Mouse (Mus musculus) thymus, postnatal 14 days (tissue): ENCODE measurements around the gene Slc7a10.

Experiments
- DNase-seq: peaks from one replicate; pipeline ENCODE4 v3.0.0; 2021

Slc7a10 gene

DNA sequence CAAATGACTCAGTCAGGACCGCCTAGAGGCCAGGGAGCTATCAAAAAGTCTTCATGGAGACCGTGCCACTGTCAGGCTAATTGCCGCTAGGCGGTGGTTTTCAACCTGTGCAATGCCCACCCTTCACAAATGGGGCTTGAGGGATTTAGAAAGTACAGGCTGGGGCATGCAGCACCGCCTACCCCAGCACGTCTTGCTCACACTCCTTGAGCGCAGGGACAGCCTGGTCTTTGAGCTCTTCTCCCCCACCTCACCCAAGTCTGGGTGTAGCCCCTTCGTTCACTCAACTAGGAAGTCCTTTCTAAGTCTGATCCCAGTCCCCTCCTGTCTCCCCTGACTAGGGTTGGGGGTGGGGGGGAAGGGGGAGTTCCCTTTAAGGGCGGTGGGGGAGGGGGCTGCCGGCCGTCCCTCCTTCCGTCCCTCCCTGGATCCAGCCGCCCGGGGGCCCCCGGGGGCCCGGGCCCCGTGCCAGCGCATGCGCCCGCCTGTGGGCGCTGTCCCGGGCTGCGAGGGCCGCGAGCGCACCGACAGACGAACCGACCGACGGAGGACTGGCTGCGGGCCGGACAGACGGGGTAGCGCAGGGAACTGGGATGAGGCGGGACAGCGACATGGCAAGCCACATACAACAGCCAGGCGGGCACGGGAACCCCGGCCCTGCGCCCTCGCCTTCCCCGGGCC, at the start of gene Slc7a10:
TSS of gene Slc7a10 (plus strand) at position 497 of the 681 bp plus-strand sequence.
- no peak for DNase-seq

DNA sequence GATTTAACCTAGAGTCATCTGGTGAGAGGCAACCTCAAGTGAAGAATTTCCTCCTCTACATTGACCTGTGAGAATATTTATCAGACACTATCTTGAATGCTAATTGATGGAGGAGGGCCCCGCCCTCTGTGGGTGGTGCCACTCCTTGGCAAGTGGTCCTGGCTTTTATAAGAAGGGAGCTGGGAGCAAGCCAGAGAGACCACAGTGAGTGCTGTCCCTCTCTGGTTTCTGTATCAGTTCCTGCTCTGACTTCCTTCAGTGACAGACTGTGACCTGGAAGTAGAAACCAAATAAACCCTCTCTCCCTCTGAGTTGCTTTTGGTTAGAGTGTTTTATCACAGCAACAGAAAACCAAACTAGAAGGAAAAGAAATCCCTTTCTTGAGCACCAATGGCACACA, 48.7 kb upstream of the Slc7a10 start:
- DNase-seq: no peak

- no peak for DNase-seq
These were observed 47.7 kb upstream of the Slc7a10 start for GRCm38 (mm10) chr7:35138481-35138880.

DNA sequence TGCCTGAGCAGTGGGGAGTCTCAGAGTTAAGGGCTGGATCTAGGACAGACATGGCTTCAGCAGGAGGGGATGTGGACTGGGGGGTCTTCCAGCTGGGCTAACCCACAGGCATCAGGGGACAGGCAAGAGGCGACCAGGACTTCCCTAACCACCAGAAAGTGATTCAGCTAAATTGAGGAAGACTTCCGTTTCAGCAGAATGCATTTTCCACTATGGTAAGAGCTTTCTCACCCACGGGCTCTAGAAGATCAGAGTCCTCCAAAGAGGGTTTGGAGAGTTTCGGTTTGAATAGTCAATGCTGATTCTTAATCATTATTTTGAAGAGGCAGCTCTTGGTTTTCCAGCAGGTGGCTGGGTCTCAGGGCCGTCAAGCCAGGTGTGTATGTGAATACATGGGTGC, 46.3 kb upstream of the Slc7a10 start:
- DNase-seq: no peak

GRCm38 (mm10) chr7:35141519-35141918, 44.7 kb upstream of the Slc7a10 start:
- no peak for DNase-seq

GRCm38 (mm10) chr7:35142522-35142921, 43.7 kb upstream of the Slc7a10 start:
- no peak for DNase-seq

- DNase-seq: no peak
These were observed 42.1 kb upstream of the Slc7a10 start for GRCm38 (mm10) chr7:35143864-35144618.

DNA sequence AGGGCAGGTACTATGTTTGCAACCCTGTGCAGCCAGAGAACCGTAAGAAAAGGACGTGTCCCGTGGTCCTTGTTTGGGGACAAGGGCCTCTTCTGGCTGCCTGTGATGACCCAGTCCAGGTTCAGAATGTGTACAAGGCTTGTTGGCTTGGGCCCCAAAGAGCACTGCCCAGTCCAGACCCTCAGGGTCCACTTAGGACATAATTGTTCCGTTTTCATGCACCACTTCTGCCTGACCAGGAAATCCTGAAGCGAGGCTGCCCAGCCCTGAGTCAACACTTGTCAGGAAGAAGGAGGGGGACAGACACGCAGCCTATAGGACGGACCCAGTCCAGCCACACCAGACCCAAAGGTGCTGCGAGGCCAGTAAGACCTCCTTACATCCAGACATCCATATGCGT, 41.1 kb upstream of the Slc7a10 start:
- DNase-seq: no peak

DNA sequence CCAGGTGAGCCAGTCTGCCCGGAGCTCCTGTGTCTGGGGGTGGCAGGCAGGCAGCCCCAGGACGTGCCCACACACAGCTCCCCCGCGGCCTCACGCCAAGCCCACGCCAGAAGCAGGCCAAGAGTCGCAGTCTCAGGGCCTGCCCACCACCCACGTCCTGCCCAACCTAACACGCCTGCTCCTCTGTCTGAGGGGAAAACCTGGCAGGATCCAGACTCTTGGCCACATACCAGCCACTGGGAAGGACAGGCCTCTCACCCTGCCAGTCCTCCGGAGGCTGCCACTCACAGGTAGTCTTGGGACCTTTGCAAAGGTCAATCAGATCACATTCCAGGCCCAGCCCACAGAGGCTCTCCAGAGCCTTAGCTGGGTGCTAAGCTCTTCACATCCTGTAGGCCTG, 39.9 kb upstream of the Slc7a10 start:
- DNase-seq: no peak

DNA sequence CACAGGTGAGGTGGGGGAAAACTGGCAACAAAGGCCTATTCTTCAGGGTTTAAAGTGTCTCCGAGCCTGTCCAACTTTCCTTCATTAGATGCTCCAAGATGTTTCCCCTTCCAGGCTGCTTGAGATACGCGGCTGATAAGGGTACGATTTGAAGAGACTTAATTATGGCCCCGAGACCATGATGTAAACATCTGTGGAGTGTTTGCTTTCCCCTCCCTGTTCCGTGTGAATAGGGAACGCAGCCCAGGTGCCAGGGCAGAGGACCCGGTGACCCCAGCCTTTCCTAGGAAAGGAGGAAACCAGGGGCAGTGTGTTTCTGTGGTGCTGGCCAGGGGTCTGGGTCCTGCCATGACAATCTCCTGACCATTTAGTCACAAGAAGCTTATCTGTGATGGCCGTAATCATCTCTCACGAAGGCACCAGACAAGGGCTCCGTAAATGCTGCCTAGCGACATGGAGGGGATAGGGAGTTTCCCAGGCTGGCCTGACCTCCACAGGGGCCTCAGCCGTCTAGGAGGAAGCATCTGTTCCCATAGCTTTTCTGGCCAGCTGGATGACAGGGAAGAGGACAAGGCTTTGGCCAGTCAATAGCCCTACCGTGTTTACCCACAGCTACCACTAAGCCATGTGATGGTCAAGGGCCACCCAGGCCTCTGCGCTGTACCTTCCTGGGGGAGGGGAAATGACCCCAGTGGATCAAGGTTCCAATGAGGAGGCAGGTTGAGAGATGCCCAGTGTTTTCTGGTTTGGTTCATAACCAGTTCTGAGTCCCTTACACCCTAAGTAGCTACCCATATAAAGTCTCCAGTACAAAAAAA, 36.4 kb upstream of the Slc7a10 start:
- no peak for DNase-seq

GRCm38 (mm10) chr7:35150860-35151259, 35.3 kb upstream of the Slc7a10 start:
- no peak for DNase-seq

GRCm38 (mm10) chr7:35154449-35154848, 31.7 kb upstream of the Slc7a10 start:
- no peak for DNase-seq

DNA sequence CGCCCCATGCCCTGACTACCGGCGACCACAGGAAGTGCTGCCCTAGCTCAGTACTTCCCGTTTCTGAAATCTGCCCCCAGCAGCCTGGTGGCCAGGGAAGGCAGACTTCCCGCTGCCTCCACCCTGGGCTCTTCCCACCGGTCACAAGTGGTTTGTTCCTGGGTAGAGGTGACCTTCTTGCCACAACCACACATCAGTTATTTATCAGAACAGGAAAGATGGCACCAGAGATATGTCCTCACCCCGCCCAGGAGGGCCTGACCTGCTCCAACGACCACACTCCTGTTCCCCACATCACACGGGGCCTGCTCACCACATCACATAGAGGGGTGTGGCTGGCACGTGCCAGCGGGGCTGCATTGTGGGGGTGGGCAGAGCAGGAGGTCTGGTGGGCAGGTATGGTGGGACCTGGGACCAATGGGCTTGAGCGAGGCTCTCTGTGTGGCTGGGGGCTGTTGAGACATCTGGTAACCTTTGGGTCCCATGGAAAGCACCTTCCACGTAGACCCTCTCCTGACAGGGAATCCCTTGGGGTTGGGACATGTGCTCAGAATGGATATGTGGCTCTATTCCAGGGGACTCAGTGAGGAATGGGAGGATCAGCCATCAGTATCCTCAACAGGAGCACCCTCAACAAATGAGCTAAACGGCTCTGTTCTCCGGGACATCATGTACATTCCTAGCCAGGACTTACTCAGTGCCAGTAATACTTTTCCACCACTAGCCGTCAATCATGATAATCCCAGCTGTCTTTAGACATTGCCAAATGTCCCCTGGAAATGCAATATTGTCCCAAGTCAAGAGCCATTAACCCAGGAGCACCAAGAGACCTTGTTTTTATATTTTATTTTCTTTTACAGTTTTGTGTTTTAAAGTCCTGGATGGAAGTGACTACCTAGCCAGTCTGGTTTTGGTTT, 29.4 kb upstream of the Slc7a10 start:
- no peak for DNase-seq

DNA sequence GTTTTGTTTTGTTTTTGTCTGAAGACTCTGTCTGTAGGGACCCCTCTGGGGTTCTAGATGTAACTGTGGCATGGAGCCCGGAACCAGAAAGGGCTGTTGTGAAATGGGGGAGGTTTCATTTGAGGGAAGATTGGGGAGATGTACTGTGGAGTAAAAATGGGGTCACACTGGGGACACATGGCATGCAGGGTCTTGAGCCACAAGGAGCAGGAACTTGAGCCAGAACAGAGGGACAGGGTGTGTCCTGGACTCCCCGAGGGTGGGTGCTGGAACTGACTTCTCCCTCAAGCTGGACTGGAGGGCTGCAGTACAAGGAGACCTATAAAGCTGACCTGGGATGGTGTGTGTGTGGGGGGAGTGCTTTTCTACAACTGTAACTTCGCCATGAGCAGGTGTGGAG, 28.7 kb upstream of the Slc7a10 start:
- DNase-seq: no peak

DNA sequence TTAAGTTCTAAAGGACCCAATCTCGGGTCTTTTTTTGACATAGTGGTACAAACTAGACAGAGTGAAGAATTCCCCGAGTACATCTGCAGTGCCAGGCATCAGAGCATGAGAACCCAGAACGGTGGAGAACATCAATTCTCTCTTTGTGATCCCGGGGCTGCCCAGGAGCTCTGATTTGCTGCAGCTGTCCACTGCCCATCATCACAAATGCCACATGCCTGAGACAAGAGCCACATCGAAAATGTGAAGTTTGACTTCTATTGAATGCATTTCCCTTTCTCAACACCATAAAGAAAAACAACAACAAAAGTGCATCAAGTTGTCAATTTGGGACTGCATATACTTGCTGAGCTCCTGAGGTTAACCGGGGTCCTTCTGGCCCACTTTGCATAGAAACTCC, 23.7 kb upstream of the Slc7a10 start:
- DNase-seq: no peak

DNA sequence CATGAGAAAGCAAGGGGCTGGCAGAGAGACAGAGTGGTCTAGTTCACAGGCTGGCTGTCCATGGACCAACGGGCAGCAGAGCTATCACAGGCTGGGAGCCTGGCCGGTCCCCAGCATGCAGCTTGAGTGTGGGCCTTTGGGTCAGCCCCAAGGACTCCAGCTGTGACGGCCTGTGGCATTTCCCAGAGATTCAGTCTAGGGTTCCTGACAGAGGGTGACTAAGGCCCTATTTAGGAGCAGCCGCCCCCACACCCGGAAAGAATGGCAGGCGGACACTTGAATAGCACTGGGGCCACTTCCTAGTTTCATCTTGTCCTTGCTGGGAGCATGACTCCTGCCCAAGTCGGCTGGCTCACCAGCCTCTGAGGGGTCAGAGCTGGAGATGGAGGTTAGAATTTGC, 22.6 kb upstream of the Slc7a10 start:
- DNase-seq: no peak

GRCm38 (mm10) chr7:35164131-35164530, 22.1 kb upstream of the Slc7a10 start:
- DNase-seq: no peak

DNA sequence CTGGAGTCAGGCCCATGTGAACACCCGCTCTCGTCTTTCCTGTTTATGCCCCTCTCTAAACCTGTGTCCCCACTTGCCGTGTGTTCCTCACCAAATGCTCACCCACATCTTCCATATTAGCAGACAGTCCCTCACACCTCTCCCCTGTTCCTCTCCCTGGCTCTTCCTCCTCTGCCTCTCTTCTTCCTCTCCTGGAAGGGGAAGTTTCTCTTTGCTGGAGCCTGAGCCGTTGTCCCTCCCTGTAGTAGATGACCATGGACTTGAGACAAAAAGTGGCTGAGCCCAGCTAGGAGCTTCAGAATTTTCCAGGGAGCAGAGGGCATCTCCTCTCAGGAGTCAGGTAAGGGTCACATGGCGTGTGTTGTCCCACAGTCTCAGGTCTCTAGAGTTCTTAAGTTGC, 19.2 kb upstream of the Slc7a10 start:
- DNase-seq: no peak

DNA sequence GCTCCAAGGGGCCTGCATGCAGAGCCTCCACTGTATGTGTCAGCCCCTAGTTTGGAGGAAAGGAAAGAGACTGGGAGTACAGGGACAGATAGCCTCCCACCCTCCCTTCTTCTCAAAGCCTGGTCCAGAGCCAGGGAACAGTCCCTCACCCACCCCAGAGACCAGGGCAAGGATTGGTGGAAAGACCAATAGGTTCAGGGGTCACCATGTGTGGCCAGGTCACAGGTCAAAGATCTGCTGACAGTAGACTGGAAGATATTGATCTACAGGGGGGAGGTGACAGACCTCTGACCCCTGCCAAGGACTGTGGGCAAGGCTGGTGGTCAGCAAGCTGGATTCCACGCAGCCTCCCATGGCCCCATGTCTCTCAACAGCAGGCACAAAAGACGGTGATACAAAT, 18.3 kb upstream of the Slc7a10 start:
- DNase-seq: no peak

- peak; percentile 82 for DNase-seq
These were observed 16.8 kb upstream of the Slc7a10 start for GRCm38 (mm10) chr7:35169341-35169740.

GRCm38 (mm10) chr7:35171867-35172382, 14.3 kb upstream of the Slc7a10 start:
- peak; percentile 68 for DNase-seq

DNA sequence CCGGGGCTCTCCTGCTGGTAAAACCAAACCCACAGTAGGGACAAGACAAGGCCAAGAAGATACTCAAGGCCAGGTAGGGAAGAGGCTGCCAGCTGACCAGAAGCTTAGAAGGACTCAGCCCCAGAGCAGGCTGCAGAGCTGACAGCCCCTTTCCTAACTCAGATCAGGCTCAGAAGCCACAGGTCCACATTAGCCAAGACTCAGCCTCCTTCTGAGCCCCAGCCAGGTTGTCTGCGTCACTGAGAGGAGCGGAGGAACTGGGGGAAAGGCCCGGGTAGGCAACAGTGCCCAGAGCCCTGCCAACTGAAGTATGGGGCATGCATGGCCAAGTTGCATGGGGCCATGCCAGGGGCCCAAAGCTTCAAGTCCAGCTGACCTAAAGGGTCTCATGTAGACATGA, 13.7 kb upstream of the Slc7a10 start:
- no peak for DNase-seq
